Comparison of ENCODE assay signal across 8 mouse cellular contexts in genomic region chr7:116307871-116308631, GRCm38 (mm10). TPM values are rescaled to one million over a fixed set of nuclear protein-coding genes. Genes with fewer than 3 reads are reported as not detected.
DNase-seq lines count a peak whose midpoint lies in the region; ATAC-seq and TF ChIP-seq lines count a peak whose summit lies in the region.

TSS of gene Plekha7 (minus strand) at chr7:116308376.

- H3K4me3 ChIP-seq in embryonic facial prominence, embryonic 10.5 days: peak within 1 kb of the TSS; percentile 89
- H3K4me3 ChIP-seq in hindbrain, embryonic 10.5 days: peak within 1 kb of the TSS; percentile 88
- H3K4me3 ChIP-seq in small intestine, adult 2 months (ENCODE audit: low read depth, low read length): peak within 1 kb of the TSS; percentile 83

- peaks cover 43% of the 10 kb centered on the region for H3K4me1 ChIP-seq in embryonic facial prominence, embryonic 10.5 days
- H3K4me1 ChIP-seq in hindbrain, embryonic 10.5 days (replicated peaks): peaks cover 51% of the 10 kb centered on the region
- peaks cover 2% of the 10 kb centered on the region for H3K4me1 ChIP-seq in small intestine, adult 2 months (ENCODE audit: control insufficient read depth, insufficient read depth, insufficient read length, low read length)

- under 1% methylated on average over 65 of the region's 65 CpGs for WGBS in embryonic facial prominence, embryonic 10.5 days
- under 1% methylated on average over 65 of the region's 65 CpGs for WGBS in hindbrain, embryonic 10.5 days
- WGBS in small intestine, adult 2 months: under 1% methylated on average over 65 of the region's 65 CpGs

- TF ChIP-seq POLR2A in small intestine, adult 2 months (IDR thresholded peaks at IDR 0.05; ENCODE audit: low read depth, low read length): peak; percentile 51; the same call in 1 of the 2 replicates

- H3K36me3 ChIP-seq in embryonic facial prominence, embryonic 10.5 days (replicated peaks): no peaks in the 10 kb centered on the region
- H3K36me3 ChIP-seq in hindbrain, embryonic 10.5 days: no peaks in the 10 kb centered on the region
- H3K36me3 ChIP-seq in small intestine, adult 2 months (ENCODE audit: control insufficient read depth, insufficient read depth, low read length): no peaks in the 10 kb centered on the region

- H3K27ac ChIP-seq in embryonic facial prominence, embryonic 10.5 days (replicated peaks): peak within 1 kb of the TSS; percentile 85
- peak within 1 kb of the TSS; percentile 92 for H3K27ac ChIP-seq in hindbrain, embryonic 10.5 days
- peak within 1 kb of the TSS; percentile 96 for H3K27ac ChIP-seq in small intestine, adult 2 months (ENCODE audit: insufficient read depth, low read depth, low read length)

- ATAC-seq in frontal cortex, adult (ENCODE audit: low TSS enrichment): no peak

- DNase-seq in CD8-positive naive resting alpha-beta T cell, adult 2 months (ENCODE audit: low read depth in 2 of 2, low spot score in 2 of 2): peak; percentile 35 to 41
- peak; percentile 48 to 61 for DNase-seq in adrenal gland, adult 18-20 months (ENCODE audit: low spot score in 2 of 2)
- peak; percentile 89 for DNase-seq in embryonic facial prominence, embryonic 10.5 days (ENCODE audit: low spot score)
- peak; percentile 86 for DNase-seq in hindbrain, embryonic 10.5 days (ENCODE audit: low spot score)
- DNase-seq in layer of hippocampus, postnatal 36 days: no peak
- DNase-seq in lung, postnatal 4 days: peak; percentile 49 to 63

- peaks cover 28% of the 10 kb centered on the region for H3K27me3 ChIP-seq in embryonic facial prominence, embryonic 10.5 days (replicated peaks; ENCODE audit: low read depth, poor library complexity, severe bottlenecking)
- peaks cover 9% of the 10 kb centered on the region; the same call in 1 of the 2 replicates for H3K27me3 ChIP-seq in hindbrain, embryonic 10.5 days (ENCODE audit: insufficient read depth, poor library complexity, severe bottlenecking)
- no peaks in the 10 kb centered on the region for H3K27me3 ChIP-seq in small intestine, adult 2 months (ENCODE audit: control insufficient read depth, insufficient read depth, low read length)

- no peak for TF ChIP-seq CTCF in small intestine, adult 2 months (IDR thresholded peaks at IDR 0.05; ENCODE audit: extremely low read depth, insufficient read length, insufficient replicate concordance, low read depth, low read length)

- no peaks in the 10 kb centered on the region for H3K9me3 ChIP-seq in embryonic facial prominence, embryonic 10.5 days
- H3K9me3 ChIP-seq in hindbrain, embryonic 10.5 days: no peaks in the 10 kb centered on the region

RNA-seq across cellular contexts. Expression of gene Plekha7, which starts in this region (rescaled TPM):
- total RNA-seq in adrenal gland, adult 18-20 months (2021): 10 to 100 TPM; 10.5 to 12.9 TPM
- polyA plus RNA-seq in embryonic facial prominence, embryonic 10.5 days (2016; fragmentation: Nextera tagmentation; extraction: Ambion mirVana): 14.9 and 17.0 TPM in 2 replicates
- 20.8 and 22.1 TPM in 2 replicates for polyA plus RNA-seq in hindbrain, embryonic 10.5 days (2016; fragmentation: Nextera tagmentation; extraction: Ambion mirVana)
- total RNA-seq in layer of hippocampus, postnatal 36 days (2021): 10 to 100 TPM; 16.3 to 20.5 TPM
- polyA plus RNA-seq in small intestine, adult 2 months (2012; rRNA removed): 18.8 and 38.2 TPM in 2 replicates

Comparison
In these comparisons a context has a peak if more than half of its experiments do, and no peak if none do; other contexts are left out.
1. DNase-seq: peak in CD8-positive naive resting alpha-beta T cell, adult 2 months (2 of 2), adrenal gland, adult 18-20 months (2 of 2), embryonic facial prominence, embryonic 10.5 days (single experiment), hindbrain, embryonic 10.5 days (single experiment) and lung, postnatal 4 days (2 of 2); none in layer of hippocampus, postnatal 36 days (0 of 2).
2. Peak in every context shown above with its lines, with median percentiles within 50 percentile points of each other: H3K27ac ChIP-seq and H3K4me3 ChIP-seq.